Mouse (Mus musculus) forelimb bud, embryonic 11.5 days (tissue): ENCODE results near the gene Vma21-ps.
"Not testable (repeated sequence)": the region's sequence is repeated elsewhere in the genome, so short reads cannot be mapped to it uniquely, and the experiment has no call there.

Source experiments
- DNase-seq: peaks from one replicate; pipeline ENCODE4 v3.0.0-alpha.2; 2012; ENCODE audit warnings: low read depth, low spot score

The Vma21-ps gene

DNA sequence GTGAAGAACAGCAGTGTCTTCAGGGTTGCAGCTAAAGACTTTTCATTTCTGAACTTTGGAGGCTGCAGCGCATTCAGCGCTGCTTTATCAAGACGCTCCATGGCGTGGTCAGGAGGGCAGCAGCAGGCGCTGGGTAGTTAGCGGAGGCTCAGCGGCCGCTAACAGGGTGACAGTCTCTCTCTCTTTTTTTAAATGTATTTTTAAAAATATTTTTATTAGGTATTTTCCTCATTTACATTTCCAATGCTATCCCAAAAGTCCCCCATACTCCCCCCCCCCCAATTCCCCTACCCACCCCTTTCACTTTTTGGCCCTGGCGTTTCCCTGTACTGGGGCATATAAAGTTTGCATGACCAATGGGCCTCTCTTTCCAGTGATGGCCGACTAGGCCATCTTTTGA, at the start of gene Vma21-ps:
Gene Vma21-ps, minus strand, starts transcription at position 101 of the 400 bp plus-strand sequence.
- not testable (repeated sequence) for DNase-seq

- DNase-seq, result no peak
Observed at GRCm38 (mm10) chr4:52543001-52543400, 46.0 kb upstream of the Vma21-ps start.

DNA sequence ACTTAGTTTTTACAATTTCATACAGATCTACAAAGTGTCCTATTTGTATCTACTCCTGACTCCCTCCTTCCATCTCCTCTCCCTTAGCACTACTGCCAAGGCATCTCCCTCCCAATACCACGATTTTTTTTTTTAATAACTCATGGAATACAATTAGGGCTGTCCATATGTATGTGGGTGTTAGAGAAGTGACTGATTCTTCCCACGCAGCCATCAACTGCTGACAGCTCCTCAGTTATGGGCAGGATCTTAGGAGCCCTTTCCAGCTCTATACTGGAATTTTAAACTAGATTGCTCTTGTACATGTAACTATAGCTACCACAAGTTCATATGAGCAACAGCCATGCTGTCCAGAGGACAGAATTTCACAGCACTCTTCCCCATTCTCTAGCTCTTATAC, 33.6 kb upstream of the Vma21-ps start:
- DNase-seq, result no peak

DNA sequence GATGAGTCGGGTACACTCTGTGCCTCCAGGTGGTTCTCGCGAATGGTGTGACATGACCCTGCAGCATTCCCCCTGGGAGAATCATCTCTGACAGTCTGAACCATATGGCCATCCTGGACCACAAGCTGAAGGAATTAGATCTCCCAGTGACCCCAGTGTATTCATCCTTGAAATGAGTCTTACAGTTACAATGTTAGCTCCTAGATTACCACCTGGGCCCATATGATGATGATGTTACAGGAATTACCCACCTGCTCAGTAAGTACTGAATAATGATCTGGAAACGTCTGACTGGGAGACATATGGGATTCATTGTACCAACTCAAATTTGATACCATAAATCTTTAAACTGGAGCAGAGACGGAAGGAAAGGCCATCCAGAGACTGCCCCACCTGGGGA, 29.4 kb upstream of the Vma21-ps start:
- DNase-seq, result peak; percentile 9

DNA sequence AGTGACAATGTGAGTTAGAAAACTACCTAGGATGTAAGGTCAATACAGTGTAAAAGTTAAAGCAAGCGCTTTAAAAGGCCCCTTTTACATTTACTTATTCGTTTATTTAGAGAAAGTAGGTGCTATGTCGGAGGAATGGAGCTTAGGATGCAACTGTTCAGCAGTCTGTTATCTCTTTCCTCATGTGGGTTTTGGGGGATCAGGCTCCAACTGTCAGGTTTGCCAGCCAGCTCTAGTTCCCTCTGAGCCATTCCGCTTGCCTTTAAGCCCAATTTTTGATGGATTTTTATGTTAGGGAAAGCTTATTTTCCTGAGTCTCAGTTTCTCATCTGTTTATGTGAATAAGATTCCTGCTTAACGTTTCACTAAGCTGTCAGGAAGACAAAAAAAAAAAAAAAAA, 22.3 kb upstream of the Vma21-ps start:
- no peak for DNase-seq

GRCm38 (mm10) chr4:52517580-52517979, 20.5 kb upstream of the Vma21-ps start:
- no peak for DNase-seq

DNA sequence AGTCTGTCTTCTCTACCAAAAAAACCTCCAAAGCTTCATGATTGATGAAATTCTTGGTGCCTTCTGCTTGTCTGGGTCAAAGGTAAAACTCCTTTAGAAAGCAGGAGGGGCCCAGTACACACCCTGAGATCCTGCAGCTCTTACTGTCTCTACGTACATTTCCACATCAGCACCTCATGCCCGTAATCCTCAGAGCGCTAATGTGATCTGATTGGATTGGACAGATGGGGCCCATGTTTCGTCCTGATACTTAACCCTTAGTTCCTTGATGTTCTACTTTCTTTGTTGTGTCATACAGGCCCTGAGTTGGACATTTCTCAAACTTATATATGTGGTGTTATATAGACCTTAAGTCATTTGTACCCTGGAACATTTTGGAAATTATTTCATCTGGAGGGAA, 9.6 kb downstream of the Vma21-ps start:
- DNase-seq, result no peak

DNA sequence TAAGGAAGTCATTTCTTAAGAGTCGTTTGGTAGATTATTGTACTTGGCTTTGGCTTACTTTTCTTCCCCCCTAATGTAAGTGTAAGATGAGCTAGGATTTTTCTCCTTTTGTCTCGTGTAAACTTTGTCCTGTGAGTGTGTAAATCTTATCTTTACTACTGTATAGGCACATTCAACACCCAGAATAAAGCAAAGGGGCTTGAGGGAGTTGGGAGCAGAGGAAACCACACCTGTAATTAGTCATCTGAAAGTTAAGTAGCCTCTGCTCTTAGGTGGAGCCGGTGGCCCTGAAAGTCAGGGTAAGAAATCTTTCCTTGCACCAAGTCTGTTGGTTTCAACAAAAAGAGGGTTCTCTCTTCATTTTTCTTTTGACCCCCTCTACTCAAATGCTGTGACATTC, 23.6 kb downstream of the Vma21-ps start:
- DNase-seq, result no peak

- no peak for DNase-seq
Observed at GRCm38 (mm10) chr4:52461321-52461720, 35.7 kb downstream of the Vma21-ps start.

DNA sequence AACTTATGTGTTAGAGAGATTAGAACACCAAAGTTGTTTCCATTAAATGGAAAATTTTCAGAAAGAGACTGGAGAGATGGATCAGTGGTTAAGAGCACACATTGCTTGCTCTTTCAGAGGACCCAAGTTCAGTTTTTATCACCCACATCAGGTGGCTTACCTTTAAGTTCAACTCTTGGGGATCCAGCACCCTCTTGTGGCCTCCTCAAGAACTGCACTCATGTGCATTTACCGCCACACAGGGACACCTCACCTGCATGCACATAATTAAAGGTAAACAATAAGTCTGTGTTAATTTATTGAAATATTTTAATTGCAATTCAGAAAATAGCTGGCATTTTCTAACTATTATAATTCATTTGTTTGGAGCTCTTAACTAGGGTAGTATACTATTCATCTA, 37.3 kb downstream of the Vma21-ps start:
- peak; percentile 13 for DNase-seq
